Mouse (Mus musculus): ENCODE measurements around the gene Defb45. TPM values are rescaled to one million over a fixed set of nuclear protein-coding genes. Genes with fewer than 3 reads are reported as not detected.

The Defb45 gene
- polyA plus RNA-seq, 1 experiment = not detected

DNA sequence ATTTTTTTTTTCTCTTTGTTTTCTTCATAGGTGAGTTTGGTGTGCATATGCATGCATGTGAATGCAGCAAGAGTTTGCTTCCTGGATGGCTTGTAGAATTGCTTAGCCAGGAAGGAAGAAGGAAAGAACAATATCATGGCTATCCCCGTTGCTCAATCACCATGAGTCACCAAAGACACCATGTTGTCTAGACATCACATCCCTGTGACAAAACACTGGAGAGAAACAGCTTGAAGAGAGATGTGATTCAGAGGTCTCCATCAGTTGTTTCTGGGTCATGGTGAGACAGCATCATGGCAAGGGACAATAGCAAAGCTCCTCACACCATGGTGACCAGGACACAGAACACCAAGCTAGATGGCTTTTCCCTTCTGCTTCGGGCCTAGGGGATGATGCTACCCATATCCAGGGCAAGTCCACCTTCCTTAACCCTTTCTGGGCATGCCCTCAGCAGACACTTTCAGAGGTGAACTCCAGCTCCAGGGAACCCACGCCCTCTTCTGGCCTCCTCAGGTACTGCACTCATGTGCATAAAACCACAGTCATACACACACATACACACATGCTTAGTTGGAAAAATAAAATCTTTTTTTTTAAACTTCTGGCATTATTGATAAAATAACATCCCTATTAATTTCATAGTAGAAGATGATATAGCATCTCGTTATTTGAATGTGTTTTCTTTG, 2.2 kb upstream of the Defb45 start:
- 74% methylated on average over 4 of the region's 4 CpGs for WGBS
- Histone ChIP-seq H3K4me1 (replicated peaks; ENCODE audit: control insufficient read depth, insufficient read depth, low read length) (no peaks in the 10 kb centered on the region), H3K27me3 (ENCODE audit: control insufficient read depth, insufficient read depth, low read length) (no peaks in the 10 kb centered on the region), H3K4me3 (ENCODE audit: control insufficient read depth, insufficient read depth, low read length) (no peak overlapping the region), H3K27ac (ENCODE audit: control insufficient read depth, insufficient read depth, low read length) (no peak overlapping the region), H3K36me3 (ENCODE audit: control insufficient read depth, insufficient read depth, low read length) (no peaks in the 10 kb centered on the region)
- TF ChIP-seq POLR2A (IDR thresholded peaks at IDR 0.05; ENCODE audit: control insufficient read depth, extremely low read depth, insufficient read depth, low read length, poor library complexity) (no peak), CTCF (IDR thresholded peaks at IDR 0.05; ENCODE audit: borderline replicate concordance, control insufficient read depth, extremely low read depth, insufficient read depth, low read length, poor library complexity) (peak; percentile 19; the same call in 1 of the 2 replicates)
- no peak for DNase-seq

DNA sequence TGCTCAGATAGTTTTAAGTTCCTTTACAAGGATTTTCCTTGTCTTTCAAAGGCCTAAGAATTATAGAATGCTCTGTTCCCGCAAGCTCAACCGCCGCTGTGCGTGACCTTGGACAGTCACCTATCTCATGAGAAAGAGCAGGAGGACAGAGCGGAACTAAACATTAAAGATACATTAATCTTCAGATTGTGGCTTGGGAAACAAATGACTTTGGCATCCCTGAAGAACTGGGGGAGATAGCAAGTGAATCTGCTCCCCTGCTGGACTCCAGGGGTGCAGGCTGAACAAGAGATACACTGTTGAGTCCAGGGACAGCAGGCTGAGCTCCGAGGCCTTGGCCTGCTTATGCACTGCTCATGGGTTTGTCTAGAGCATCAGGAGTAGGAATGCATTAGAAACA, 877 bp upstream of the Defb45 start:
- no peaks in the 10 kb centered on the region for H3K4me1 ChIP-seq (replicated peaks; ENCODE audit: control insufficient read depth, insufficient read depth, low read length)
- H3K27me3 ChIP-seq (ENCODE audit: control insufficient read depth, insufficient read depth, low read length) = no peaks in the 10 kb centered on the region
- H3K27ac ChIP-seq (ENCODE audit: control insufficient read depth, insufficient read depth, low read length) = no peak overlapping the region
- 94% methylated on average over 6 of the region's 6 CpGs for WGBS
- DNase-seq = no peak
- TF ChIP-seq POLR2A (IDR thresholded peaks at IDR 0.05; ENCODE audit: control insufficient read depth, extremely low read depth, insufficient read depth, low read length, poor library complexity) (no peak), CTCF (IDR thresholded peaks at IDR 0.05; ENCODE audit: borderline replicate concordance, control insufficient read depth, extremely low read depth, insufficient read depth, low read length, poor library complexity) (no peak)
- no peaks in the 10 kb centered on the region for H3K36me3 ChIP-seq (ENCODE audit: control insufficient read depth, insufficient read depth, low read length)
- H3K4me3 ChIP-seq (ENCODE audit: control insufficient read depth, insufficient read depth, low read length) = no peak overlapping the region

DNA sequence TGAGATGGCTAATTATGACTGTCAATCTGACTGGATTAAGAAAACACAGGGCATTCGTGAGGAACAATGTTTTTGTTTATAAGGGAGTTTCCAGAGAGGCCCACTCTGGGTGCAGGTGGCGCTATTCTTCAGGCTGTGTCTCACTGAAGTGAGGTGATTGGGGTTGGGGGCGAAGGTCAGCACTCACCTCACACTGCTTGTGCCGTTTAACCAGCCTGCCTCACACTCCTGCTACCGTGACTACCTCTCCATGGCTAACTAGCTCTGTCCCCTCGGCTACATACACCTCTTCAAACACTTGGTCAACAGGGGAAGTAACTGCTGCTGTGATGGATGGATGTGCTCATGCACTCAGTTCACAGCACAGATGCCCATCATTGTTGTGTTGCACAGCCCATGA, 10.2 kb downstream of the Defb45 start:
- 76% methylated on average over 6 of the region's 6 CpGs for WGBS
- Histone ChIP-seq H3K4me3 (ENCODE audit: control insufficient read depth, insufficient read depth, low read length) (no peak overlapping the region), H3K27ac (ENCODE audit: control insufficient read depth, insufficient read depth, low read length) (no peak overlapping the region), H3K4me1 (replicated peaks; ENCODE audit: control insufficient read depth, insufficient read depth, low read length) (no peaks in the 10 kb centered on the region), H3K36me3 (ENCODE audit: control insufficient read depth, insufficient read depth, low read length) (no peaks in the 10 kb centered on the region), H3K27me3 (ENCODE audit: control insufficient read depth, insufficient read depth, low read length) (no peaks in the 10 kb centered on the region)
- no peak for TF ChIP-seq POLR2A (IDR thresholded peaks at IDR 0.05; ENCODE audit: control insufficient read depth, extremely low read depth, insufficient read depth, low read length, poor library complexity)
- no peak for TF ChIP-seq CTCF (IDR thresholded peaks at IDR 0.05; ENCODE audit: borderline replicate concordance, control insufficient read depth, extremely low read depth, insufficient read depth, low read length, poor library complexity)
- no peak for DNase-seq

DNA sequence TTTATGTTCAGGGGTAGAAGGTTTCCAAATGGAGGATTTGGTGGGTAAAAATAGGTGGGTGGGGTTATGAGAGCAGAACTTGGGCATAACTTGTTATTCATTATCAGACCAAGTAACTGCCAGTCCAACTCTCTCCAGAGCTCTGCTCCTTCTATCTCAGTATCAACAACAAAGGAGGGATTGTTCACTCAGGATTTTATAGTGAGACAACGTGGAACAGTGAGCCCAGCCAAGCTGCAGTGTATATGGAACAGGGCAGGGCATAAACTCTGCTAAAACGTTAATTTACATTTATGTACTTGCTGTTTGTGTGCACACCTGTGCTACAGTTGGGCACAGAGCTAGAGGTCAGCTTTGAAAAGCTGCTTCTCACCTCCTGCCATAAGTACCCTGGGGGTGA, 10.7 kb downstream of the Defb45 start:
- no peak for TF ChIP-seq CTCF (IDR thresholded peaks at IDR 0.05; ENCODE audit: borderline replicate concordance, control insufficient read depth, extremely low read depth, insufficient read depth, low read length, poor library complexity)
- no peak for TF ChIP-seq POLR2A (IDR thresholded peaks at IDR 0.05; ENCODE audit: control insufficient read depth, extremely low read depth, insufficient read depth, low read length, poor library complexity)
- H3K27me3 ChIP-seq (ENCODE audit: control insufficient read depth, insufficient read depth, low read length) = no peaks in the 10 kb centered on the region
- H3K36me3 ChIP-seq (ENCODE audit: control insufficient read depth, insufficient read depth, low read length) = no peaks in the 10 kb centered on the region
- H3K27ac ChIP-seq (ENCODE audit: control insufficient read depth, insufficient read depth, low read length) = no peak overlapping the region
- no peak for DNase-seq
- H3K4me1 ChIP-seq (replicated peaks; ENCODE audit: control insufficient read depth, insufficient read depth, low read length) = no peaks in the 10 kb centered on the region
- WGBS = 68% methylated on average over 2 of the region's 2 CpGs
- no peak overlapping the region for H3K4me3 ChIP-seq (ENCODE audit: control insufficient read depth, insufficient read depth, low read length)

DNA sequence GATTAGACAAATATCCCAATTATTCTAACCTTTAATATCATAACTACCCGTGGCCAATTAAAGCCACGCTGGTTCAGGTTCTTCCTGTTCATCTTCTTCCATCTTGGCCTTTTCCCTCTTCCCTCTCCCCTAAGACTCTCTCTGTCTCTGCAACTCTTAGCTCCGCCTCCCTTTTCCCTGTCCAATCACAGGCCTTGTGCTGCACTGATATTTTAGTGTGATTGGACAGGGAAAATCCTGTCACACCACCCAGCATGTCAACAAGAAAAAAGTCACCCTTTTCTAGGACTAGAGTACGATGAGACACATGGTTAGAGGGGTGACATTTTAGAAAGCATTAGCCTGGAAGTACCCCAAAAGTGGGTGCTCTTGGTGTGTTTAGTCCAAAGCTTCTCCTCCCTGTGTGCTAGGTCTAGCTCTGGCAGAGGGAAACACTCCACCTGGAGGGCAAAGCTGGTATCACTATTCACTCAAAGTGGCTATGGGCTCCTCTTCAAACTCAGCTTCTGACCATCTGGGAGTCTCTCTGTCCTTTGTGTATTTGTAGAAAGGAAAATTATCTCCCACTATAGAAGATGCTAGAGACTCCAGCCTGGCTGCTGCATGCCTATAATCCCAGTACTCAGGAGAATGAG, 12.2 kb downstream of the Defb45 start:
- DNase-seq = peak; percentile 17
- no peak overlapping the region for H3K4me3 ChIP-seq (ENCODE audit: control insufficient read depth, insufficient read depth, low read length)
- 79% methylated on average over 4 of the region's 4 CpGs for WGBS
- no peaks in the 10 kb centered on the region for H3K4me1 ChIP-seq (replicated peaks; ENCODE audit: control insufficient read depth, insufficient read depth, low read length)
- TF ChIP-seq CTCF (IDR thresholded peaks at IDR 0.05; ENCODE audit: borderline replicate concordance, control insufficient read depth, extremely low read depth, insufficient read depth, low read length, poor library complexity) (no peak), POLR2A (IDR thresholded peaks at IDR 0.05; ENCODE audit: control insufficient read depth, extremely low read depth, insufficient read depth, low read length, poor library complexity) (no peak)
- no peak overlapping the region for H3K27ac ChIP-seq (ENCODE audit: control insufficient read depth, insufficient read depth, low read length)
- no peaks in the 10 kb centered on the region for H3K27me3 ChIP-seq (ENCODE audit: control insufficient read depth, insufficient read depth, low read length)
- no peaks in the 10 kb centered on the region for H3K36me3 ChIP-seq (ENCODE audit: control insufficient read depth, insufficient read depth, low read length)

DNA sequence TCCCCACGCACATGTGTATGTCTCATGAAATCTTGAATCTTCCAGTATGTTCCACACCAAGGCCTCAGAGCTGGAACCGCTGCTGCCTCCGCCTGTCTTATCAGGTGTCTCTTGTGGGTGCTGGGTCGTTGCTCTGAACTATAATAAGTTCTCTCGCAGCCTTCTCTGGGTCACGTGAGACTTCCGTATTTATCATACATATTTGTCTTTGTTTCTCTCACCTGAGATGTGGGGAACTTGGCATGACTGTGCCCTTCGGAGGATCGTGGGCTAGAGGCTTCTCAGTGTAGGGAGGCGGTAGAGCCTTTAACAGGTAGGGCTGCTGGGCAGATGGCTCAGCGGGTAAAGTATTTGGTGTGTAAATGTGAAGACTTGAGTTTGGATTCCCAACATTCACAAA, 18.6 kb downstream of the Defb45 start:
- TF ChIP-seq CTCF (IDR thresholded peaks at IDR 0.05; ENCODE audit: borderline replicate concordance, control insufficient read depth, extremely low read depth, insufficient read depth, low read length, poor library complexity) = no peak
- TF ChIP-seq POLR2A (IDR thresholded peaks at IDR 0.05; ENCODE audit: control insufficient read depth, extremely low read depth, insufficient read depth, low read length, poor library complexity) = no peak
- DNase-seq = no peak
- Histone ChIP-seq H3K36me3 (ENCODE audit: control insufficient read depth, insufficient read depth, low read length) (no peaks in the 10 kb centered on the region), H3K27me3 (ENCODE audit: control insufficient read depth, insufficient read depth, low read length) (no peaks in the 10 kb centered on the region), H3K4me3 (ENCODE audit: control insufficient read depth, insufficient read depth, low read length) (no peak overlapping the region), H3K27ac (ENCODE audit: control insufficient read depth, insufficient read depth, low read length) (no peak overlapping the region), H3K4me1 (replicated peaks; ENCODE audit: control insufficient read depth, insufficient read depth, low read length) (no peaks in the 10 kb centered on the region)
- WGBS = 91% methylated on average over 11 of the region's 11 CpGs

Data from thymus, adult 2 months (tissue).